Mouse (Mus musculus): ENCODE measurements around the gene Hbs1l.

DNA sequence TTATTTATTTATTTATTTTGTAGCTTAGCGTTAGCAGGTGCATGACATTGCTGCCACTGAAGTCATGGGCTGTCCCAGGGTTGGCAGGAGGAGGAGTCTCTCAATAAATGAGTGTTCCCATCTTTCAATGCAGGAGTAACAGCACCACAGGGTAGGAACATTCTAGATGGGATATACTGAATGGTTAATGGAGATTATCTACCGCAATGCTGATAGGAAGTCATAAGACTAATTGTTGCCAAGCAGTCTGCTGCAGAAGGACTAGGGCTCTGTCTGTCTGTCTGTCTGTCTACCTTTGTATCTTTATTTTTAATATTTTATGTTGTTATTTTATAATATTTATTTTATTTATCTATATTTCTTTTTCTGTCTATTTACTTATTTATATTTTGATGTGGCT, 24.5 kb upstream of the Hbs1l start:
- no peak for TF ChIP-seq CTCF (IDR thresholded peaks at IDR 0.05)
- no peak for TF ChIP-seq EP300 (IDR thresholded peaks at IDR 0.05)
